Mouse (Mus musculus) fat pad, adult 2 months (tissue): Measurements from ENCODE around the gene Arhgef3.

Experiments
- DNase-seq: peaks from one replicate; pipeline ENCODE4 v3.0.0-alpha.2; 2011; ENCODE audit warnings: low read depth, low spot score; ENCODE audit errors: extremely low read depth

Gene Arhgef3

GRCm38 (mm10) chr14:27114362-27115274 is at the start of gene Arhgef3:
Gene Arhgef3, plus strand, starts transcription at chr14:27114899.
- DNase-seq = peak; percentile 68

DNA sequence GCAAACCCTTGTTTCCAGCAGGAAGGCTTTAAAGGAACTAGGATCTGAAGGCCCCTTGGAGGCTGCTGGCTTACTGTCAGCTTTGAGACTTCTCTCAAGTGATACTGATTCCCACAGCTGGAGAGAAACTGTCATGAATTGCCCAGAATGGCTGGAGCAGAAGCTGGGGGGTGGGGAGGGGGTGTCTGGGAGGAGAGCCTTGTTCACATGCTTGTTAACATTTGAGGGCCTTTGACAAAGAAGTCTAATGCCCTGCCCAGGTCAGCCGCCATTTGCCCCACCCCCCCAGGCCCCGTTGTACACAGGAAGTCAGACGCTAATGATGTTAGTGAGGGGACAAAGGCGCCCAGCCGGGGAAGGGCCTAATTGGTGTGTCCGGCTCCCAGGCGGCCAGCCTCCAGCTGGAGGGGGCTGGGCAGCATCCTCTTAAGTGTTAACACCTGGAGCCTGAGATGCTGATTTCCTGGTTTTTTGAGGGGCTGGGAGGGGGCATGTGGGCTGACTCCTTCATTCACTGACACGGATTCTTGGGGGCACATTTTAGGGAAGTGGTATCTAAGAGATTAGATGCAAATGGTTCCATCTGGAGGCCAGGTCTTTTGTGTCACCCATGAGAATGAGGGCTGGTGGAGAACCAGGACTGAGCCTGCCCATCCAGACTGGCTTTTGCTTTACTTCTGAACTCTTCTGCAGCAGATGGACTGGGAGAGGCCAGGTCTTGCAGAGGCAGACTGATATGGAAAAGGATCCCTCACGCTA is 48.3 kb upstream of the Arhgef3 start:
- no peak for DNase-seq

DNA sequence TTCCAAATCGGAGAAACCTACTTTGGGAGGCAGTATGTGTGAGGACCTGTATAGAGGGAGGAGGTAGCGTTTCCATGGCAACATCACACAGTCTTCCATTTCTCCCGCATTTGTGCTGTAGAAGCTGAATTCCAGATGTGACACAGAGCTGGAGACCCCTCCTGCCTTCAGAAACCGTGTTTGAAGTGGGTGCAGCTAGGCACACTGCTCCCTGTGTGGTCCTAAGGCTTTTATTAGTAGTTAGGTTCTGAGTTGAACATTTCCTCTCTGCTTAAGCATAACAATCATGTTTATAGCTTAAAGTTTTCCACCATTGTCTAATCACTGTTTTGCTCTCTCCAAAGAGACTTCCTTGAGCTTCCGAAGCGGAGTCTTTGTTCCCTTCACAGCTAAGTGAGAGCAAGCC is 46.8 kb upstream of the Arhgef3 start:
- no peak for DNase-seq

DNA sequence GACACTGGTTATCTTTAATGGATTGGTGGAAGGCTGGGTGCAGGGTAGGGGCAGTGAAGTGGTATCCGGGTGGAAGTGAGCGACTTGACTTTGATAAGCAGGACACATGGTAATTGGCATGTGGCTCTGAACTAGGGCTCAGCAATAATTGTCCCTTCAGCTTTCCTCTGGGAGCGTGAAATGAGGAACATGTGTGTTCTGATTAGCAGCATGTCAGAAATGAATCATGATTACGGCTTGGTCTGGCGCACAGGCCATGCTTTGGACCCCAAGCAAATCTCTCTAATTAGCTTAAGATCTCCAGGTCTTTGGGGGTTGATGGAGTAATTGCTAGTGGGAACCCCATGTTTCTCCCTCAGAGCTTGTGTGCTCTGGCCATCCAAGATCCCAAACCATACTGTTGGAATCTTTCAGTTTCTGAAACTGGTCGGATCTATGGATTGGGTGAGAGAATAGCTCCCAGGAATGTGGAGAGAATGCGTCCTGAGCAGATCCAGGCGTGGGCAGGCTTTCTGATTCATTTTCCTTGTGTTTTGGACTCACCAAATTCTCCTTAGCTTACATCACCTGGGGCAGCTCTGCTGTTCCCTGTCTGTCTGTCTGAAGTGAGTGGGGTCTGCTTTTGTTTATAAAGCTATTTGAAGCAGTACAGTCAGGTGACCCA is 45.1 kb upstream of the Arhgef3 start:
- DNase-seq = no peak

DNA sequence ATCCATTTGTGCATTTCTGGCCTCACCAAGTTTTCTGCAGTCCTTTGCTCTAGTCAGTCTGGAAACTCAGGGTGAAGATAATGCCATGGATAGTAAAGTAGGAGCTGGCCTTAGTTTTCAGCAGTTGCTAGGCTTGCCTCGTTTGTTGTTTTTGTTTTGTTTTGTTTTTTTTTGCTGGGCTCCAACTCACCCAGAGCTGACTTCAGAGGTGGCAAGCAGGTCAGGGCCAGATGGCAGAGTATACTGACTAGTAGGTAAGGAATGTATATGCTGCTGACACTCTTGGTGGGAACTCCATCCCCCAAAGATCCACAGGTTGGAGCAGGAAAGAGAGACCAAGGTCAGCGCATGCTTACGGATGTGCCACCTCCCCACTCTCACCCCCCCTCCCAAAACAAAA is 44.6 kb upstream of the Arhgef3 start:
- no peak for DNase-seq

GRCm38 (mm10) chr14:27070758-27071157 is 43.9 kb upstream of the Arhgef3 start:
- no peak for DNase-seq

DNA sequence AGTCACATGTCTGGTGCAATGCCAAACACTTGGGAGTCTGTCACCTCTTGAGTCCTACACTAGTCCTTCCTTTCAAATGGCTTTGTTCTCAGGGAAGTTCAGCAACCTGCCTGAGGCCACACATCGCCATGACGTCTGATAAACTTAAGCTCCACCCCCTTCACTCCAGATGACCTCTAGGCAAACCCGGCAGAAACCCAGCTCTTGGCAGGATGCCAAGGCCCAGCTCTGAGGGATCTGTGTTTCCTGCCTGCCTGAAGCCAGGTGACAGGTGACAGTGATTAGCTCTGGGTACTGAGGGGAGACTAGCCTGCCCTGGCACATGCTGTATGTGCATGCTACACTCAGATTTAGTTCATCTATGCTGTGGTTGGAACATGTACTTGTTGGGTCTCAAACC is 42.7 kb upstream of the Arhgef3 start:
- DNase-seq = no peak

- DNase-seq = no peak
Measured at GRCm38 (mm10) chr14:27075084-27075483, 39.6 kb upstream of the Arhgef3 start.

GRCm38 (mm10) chr14:27075909-27076521 is 38.7 kb upstream of the Arhgef3 start:
- DNase-seq = no peak

DNA sequence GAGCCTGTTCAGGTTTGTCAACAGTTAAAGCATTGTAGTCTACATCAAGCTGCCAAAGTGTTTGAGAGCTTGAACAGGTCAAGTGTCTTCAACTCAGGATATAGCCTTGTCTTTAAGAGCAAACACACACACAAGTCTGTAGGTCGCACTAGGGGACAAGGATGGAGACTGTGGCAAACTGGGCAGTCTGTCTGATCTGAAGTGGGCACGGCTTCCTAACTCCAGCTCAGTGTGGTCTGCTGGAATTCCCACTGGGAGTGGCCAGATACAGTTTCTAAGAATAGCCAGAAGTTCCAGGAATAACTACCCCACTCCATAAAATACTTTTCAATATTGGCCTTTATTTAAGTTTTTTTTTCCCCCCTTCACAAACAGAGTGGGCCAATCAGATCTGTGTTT is 38.2 kb upstream of the Arhgef3 start:
- no peak for DNase-seq

DNA sequence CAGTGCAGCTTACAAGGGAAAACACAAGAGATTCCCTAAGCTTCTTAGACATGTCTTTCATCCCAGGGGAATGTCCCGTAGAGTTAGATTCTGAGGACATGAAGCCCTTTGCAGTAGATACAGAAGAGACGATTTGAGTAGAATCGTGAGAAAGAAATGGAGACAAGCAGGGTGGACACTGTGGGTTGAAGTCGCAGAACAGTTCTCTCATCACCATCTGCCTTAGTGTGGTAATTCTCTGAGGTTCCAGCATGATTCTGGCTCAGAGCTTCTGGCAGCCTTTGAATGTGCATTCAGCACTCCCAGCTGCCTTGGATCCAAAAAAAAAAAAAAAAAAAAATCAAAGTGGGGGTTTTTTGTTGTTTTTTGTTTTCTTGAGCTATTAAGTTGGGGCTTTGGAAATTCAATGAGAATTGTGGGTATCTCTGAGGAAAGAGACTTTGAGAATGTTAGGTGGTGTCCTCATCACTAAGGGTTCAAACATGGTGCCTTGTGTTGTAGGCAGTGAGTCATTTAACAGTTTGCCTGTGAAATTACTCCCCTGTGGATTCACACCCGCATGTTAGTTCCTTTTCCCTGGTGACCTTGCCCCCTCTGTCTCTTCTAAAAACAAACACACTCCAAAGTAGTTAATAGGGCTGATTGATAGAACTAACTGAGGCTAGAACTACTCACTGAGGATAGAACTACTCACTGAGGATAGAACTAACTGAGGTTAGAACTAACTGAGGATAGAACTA is 33.0 kb upstream of the Arhgef3 start:
- DNase-seq = no peak

- no peak for DNase-seq
Measured at GRCm38 (mm10) chr14:27085471-27085870, 29.2 kb upstream of the Arhgef3 start.

DNA sequence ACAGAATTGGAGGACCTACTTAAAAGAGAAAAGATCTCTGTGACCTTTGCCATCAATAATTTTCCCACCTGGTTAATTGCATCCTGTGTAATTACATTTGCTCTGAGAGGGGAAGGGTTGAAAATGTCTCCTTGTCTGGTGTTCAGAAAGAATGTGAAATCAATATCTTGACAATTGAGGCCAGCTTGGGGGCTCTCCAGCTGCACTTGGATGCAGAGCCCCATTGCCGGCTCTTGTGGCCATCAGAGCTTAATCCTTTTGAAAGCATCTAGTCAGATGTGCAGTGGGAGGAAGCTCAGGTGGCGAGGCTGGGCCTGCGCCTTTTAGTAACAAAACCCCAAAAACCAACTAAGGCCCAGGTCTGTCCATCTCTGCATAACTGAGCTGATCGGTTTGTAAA is 28.7 kb upstream of the Arhgef3 start:
- no peak for DNase-seq

DNA sequence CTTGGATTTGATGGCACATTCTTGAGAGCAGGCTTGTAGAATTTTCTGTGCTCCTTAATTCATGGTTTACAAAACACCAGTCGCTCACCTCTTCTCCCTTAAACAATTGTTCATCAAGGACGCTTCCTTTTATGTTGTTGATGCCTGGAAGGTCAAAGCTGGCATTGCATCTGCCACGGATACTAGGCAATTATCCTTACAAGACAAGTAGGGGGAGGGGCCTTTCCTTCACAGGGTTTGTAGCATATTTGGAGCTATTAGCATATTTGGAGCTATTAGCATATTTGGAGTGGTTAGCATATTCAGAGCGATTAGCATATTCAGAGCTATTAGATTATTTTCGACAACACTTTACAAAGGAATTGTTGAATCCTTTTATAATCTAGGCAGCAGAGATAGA is 20.5 kb upstream of the Arhgef3 start:
- no peak for DNase-seq

DNA sequence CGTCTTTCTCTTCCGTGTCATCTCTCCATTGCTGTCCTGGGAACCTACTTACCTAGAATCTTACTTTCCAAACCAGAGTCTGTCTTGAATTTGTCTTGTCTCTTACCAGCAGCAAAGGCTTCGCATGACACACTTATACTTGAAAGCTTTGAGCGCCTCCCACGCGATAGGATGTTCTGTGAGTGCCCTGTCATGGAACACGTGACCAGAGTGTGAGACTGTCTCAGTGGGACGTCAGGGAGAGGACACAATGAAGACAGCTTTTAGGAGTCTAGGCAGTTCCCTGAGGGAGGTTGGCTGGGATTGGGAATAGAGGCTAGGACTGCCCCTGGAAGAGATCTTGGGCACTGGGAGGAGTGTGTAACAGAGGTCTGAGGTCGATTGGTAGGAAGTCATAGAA is 18.6 kb upstream of the Arhgef3 start:
- no peak for DNase-seq

GRCm38 (mm10) chr14:27096779-27097178 is 17.9 kb upstream of the Arhgef3 start:
- DNase-seq = no peak

DNA sequence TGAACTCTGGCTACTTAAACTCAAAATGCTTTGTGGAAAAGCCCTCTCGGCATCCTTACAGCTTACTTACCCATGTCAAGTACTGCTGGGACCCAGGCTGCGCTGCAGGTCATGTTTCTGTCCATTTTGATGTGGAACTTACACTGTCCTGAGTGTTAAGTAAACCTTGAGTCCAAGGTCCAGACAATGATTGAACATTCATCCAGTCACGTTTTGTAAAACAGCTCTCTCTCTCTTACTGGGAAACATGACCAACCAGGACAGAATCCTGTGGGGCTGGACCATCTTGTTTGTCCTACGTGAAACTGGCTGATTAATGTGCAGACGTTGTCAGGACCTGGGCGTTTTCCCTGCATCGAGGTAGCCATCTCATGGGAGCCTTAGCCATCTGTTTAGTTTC is 13.0 kb upstream of the Arhgef3 start:
- DNase-seq = no peak

DNA sequence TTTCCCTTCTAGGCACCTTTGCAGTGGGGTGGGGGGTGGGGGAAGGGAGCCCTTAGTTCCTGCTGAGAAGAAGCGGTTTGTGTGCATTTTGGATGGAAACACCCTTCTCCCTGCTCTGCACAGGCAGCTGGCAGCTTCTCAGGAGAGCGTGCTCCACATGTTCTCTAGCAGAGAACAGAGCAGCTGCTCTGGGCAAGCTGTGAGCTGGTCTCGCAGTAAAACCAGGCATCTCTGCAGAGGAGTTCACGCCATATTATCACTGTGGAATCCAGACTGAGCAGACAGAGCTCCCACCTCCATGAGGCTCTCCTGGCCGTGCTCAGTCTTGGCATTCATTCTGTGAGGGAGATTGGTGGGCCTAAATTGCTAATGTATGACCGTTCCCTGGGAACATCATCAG is 12.0 kb upstream of the Arhgef3 start:
- no peak for DNase-seq

GRCm38 (mm10) chr14:27105731-27106457 is 8.8 kb upstream of the Arhgef3 start:
- no peak for DNase-seq
